Mouse (Mus musculus): ENCODE data around the gene D1Ertd622e. TPM values are rescaled to one million over a fixed set of nuclear protein-coding genes. Genes with fewer than 3 reads are reported as not detected.

Gene D1Ertd622e
- polyA plus RNA-seq, 1 experiment from 2014 or later = 23.8 TPM

DNA sequence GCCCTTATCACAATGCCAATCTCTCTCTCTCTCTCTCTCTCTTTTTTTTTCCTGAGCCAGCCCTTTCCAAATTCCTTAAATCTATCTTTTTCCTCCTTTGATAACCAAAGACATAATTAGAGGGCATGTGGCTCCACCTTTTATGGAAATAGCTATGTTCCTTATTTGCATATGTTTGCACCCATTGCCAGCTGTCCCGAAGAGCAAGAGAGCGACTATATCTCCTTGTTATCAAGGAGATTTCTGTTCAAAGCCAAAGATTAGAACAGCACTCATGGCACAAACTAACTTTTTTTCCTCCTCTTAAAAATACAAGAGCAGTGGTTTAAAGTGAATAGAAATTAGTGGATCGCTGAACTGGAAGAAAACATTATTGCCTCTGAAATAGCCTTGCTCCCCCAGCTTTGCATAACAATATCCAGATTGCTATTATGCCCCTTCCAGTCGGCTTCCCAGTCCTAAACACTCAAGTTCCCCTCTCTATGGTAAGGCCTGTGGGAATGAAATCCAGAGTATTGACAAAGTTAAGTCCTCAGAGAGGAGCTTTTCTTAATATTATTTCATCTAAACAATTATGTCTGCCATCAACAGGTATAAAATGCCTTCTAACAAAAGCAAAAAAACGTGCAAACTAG lies 39.2 kb downstream of the D1Ertd622e start:
- ATAC-seq (no peak), DNase-seq (no peak)
- no peak for TF ChIP-seq EP300 (IDR thresholded peaks at IDR 0.05; ENCODE audit: low read depth)
- TF ChIP-seq CTCF (IDR thresholded peaks at IDR 0.05; ENCODE audit: low read depth) = no peak
- Histone ChIP-seq H3K27ac (ENCODE audit: low read depth) (no peak overlapping the region), H3K4me3 (ENCODE audit: low read depth, low read length) (no peak overlapping the region), H3K36me3 (replicated peaks; ENCODE audit: insufficient read depth, low read length) (no peaks in the 10 kb centered on the region), H3K9me3 (ENCODE audit: low read length) (no peaks in the 10 kb centered on the region), H3K27me3 (ENCODE audit: insufficient read depth, low read length) (no peaks in the 10 kb centered on the region), H3K9ac (replicated peaks) (no peak overlapping the region), H3K4me2 (ENCODE audit: low read depth, low read length) (no peak overlapping the region), H3K4me1 (ENCODE audit: insufficient read depth) (no peaks in the 10 kb centered on the region)
- 44% methylated on average over 5 of the region's 5 CpGs for WGBS (ENCODE audit: insufficient replicate concordance)

DNA sequence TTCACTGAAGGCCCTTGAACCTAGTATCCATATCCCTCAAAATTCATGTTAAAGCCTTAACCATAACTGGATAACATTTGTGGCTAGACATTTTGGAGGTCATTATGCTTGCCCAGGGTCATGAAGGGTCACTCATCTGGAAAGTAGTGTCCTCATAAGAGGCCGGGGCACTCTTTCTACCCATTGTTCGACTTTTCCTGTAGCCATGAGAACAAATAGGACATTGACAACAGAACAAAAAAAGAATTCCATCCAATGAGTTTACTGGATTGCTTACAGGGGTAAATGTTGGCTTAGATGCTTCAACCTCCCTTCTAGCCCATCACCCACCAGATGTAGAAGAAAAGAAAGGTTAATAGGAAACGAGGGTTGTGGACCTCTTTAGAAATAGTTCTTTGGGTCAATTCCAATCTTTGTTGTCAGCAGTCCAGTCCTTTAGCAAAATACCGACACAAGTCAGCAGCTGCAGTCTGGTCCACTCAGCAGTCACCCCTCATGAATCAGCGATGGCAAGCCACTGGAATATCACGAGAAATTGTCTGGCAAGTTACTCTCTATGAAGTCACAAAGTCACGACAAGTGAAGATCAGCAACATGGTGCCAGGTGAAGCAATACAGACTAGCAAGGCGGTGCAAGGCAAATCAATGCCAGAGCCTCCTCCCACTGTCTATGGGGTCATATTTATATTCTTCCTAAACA lies 42.1 kb downstream of the D1Ertd622e start:
- Histone ChIP-seq H3K9me3 (ENCODE audit: low read length) (no peaks in the 10 kb centered on the region), H3K4me1 (ENCODE audit: insufficient read depth) (no peaks in the 10 kb centered on the region), H3K4me3 (ENCODE audit: low read depth, low read length) (no peak overlapping the region), H3K27ac (ENCODE audit: low read depth) (no peak overlapping the region), H3K36me3 (replicated peaks; ENCODE audit: insufficient read depth, low read length) (no peaks in the 10 kb centered on the region), H3K4me2 (ENCODE audit: low read depth, low read length) (no peak overlapping the region), H3K27me3 (ENCODE audit: insufficient read depth, low read length) (no peaks in the 10 kb centered on the region), H3K9ac (replicated peaks) (no peak overlapping the region)
- TF ChIP-seq CTCF (IDR thresholded peaks at IDR 0.05; ENCODE audit: low read depth) (no peak), EP300 (IDR thresholded peaks at IDR 0.05; ENCODE audit: low read depth) (no peak)
- no peak for DNase-seq
- no peak for ATAC-seq
- 80% methylated on average over 8 of the region's 8 CpGs for WGBS (ENCODE audit: insufficient replicate concordance)

DNA sequence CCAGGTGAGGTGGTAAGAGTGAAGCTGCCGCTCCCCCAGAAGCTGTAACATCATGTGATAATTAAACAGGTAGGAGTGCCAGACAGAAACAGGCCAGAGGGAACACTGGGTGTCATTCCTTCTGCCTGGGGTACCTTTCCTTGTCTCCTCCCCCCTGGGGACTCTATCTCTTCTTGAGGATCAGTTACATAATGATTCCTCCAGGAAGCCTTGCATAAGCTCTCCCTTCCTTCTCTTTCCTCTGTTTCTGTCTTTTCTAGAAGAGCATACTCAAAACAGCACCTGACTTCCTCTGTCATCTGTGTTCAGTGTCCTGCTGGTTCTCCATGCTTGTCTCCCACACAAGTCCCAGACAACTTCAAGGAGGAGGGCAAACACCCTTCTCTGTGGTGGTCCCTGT lies 46.3 kb downstream of the D1Ertd622e start:
- Histone ChIP-seq H3K27ac (ENCODE audit: low read depth) (no peak overlapping the region), H3K9me3 (ENCODE audit: low read length) (no peaks in the 10 kb centered on the region), H3K4me3 (ENCODE audit: low read depth, low read length) (no peak overlapping the region), H3K27me3 (ENCODE audit: insufficient read depth, low read length) (no peaks in the 10 kb centered on the region), H3K4me2 (ENCODE audit: low read depth, low read length) (no peak overlapping the region), H3K36me3 (replicated peaks; ENCODE audit: insufficient read depth, low read length) (no peaks in the 10 kb centered on the region), H3K9ac (replicated peaks) (no peak overlapping the region), H3K4me1 (ENCODE audit: insufficient read depth) (no peaks in the 10 kb centered on the region)
- ATAC-seq (no peak), DNase-seq (no peak)
- WGBS (ENCODE audit: insufficient replicate concordance) = 93% methylated on average over 1 of the region's 1 CpGs
- TF ChIP-seq CTCF (IDR thresholded peaks at IDR 0.05; ENCODE audit: low read depth) (no peak), EP300 (IDR thresholded peaks at IDR 0.05; ENCODE audit: low read depth) (no peak)

DNA sequence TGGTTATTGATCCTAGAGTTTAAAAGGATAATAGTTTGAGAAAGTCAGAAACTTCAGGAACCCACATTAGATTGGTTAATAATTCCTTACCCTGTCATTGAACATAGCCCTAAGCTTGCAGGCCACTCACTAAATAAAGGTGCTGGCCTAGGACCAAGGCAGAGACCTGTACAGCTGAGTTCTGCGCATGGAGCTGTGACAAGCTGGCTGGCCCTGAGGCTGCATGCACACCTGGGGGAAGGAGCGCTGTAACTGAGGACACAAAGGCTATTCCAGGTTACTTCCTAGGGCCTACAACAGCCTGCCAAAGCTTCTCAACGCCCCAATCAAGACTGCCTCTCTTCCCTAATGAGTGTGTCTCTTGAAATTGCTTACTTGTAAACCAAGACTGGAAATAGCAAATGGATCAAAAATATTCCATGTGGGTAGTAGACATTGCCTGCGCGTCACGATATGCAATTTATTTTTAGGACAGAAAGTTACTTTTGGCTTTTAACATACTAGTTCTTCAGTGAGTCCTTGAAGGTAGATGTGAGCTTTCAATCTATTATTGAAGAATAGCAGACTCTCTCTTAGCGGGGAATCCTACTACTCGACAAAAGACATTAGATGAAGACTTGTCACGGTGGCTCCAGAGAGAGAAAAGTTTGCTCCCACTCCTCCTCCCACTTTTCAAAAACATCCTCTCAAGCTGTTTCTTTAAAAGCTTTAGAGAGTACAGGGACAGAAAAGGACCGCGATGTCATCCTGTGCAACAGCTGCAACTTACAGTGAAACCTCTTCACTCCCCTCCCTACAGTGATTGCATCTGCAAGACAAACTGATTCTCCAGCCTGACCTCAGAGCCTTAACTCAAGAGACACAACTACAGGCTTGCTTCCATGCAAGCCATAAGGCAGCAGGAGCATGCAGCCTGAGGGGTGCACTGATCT lies 47.1 kb downstream of the D1Ertd622e start:
- Histone ChIP-seq H3K36me3 (replicated peaks; ENCODE audit: insufficient read depth, low read length) (no peaks in the 10 kb centered on the region), H3K4me2 (ENCODE audit: low read depth, low read length) (no peak overlapping the region), H3K9ac (replicated peaks) (no peak overlapping the region), H3K27me3 (ENCODE audit: insufficient read depth, low read length) (no peaks in the 10 kb centered on the region), H3K27ac (ENCODE audit: low read depth) (no peak overlapping the region), H3K9me3 (ENCODE audit: low read length) (no peaks in the 10 kb centered on the region), H3K4me3 (ENCODE audit: low read depth, low read length) (no peak overlapping the region), H3K4me1 (ENCODE audit: insufficient read depth) (no peaks in the 10 kb centered on the region)
- TF ChIP-seq CTCF (IDR thresholded peaks at IDR 0.05; ENCODE audit: low read depth) = no peak
- no peak for TF ChIP-seq EP300 (IDR thresholded peaks at IDR 0.05; ENCODE audit: low read depth)
- no peak for DNase-seq
- ATAC-seq = no peak
- 83% methylated on average over 11 of the region's 11 CpGs for WGBS (ENCODE audit: insufficient replicate concordance)

DNA sequence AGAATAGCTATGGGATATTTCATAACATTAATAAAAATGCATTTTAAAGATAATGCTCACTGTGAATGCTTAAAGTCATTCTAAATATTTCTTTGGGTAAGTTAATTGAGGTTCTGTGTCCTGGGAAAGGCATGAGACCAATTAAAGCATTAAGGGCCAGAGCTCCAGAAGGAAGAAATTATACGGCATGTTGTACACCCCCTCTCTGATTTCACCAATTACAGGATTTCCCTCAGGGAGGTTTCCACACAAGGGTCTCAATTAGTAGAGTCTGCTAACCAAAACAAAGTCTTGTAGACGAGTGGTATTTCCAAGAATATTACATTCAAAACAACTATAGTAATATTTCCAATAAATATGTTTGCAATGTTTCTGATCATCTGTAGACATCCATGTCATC lies 50.1 kb downstream of the D1Ertd622e start:
- no peaks in the 10 kb centered on the region for H3K27me3 ChIP-seq (ENCODE audit: insufficient read depth, low read length)
- H3K27ac ChIP-seq (ENCODE audit: low read depth) = no peak overlapping the region
- no peak overlapping the region for H3K4me3 ChIP-seq (ENCODE audit: low read depth, low read length)
- H3K4me1 ChIP-seq (ENCODE audit: insufficient read depth) = no peaks in the 10 kb centered on the region
- DNase-seq (no peak), ATAC-seq (no peak)
- H3K9ac ChIP-seq (replicated peaks) = no peak overlapping the region
- TF ChIP-seq EP300 (IDR thresholded peaks at IDR 0.05; ENCODE audit: low read depth) (no peak), CTCF (IDR thresholded peaks at IDR 0.05; ENCODE audit: low read depth) (no peak)
- 69% methylated on average over 2 of the region's 2 CpGs for WGBS (ENCODE audit: insufficient replicate concordance)
- no peaks in the 10 kb centered on the region for H3K36me3 ChIP-seq (replicated peaks; ENCODE audit: insufficient read depth, low read length)
- H3K4me2 ChIP-seq (ENCODE audit: low read depth, low read length) = no peak overlapping the region
- H3K9me3 ChIP-seq (ENCODE audit: low read length) = no peaks in the 10 kb centered on the region

DNA sequence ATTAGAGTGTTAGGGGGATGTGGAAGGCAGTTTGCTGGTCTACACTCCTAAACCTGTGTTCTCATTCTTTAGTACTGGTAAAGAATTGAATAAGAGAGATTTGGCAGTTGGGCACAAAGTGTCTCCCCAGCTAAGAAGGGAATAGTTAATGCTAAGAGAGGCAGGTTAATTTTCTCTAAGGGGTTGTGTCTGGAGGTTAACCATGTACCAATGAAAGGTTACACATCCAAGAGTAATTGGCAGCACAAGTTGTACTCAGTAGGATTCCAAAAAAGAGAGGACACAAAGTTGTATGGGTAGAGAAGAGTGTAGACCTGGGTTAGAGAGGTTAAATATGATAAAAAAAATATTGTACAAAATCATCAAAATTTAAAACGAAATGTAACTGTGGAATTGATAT lies 58.5 kb downstream of the D1Ertd622e start:
- no peak for ATAC-seq

More for the DNA sequence above, 58.5 kb downstream of the D1Ertd622e start:
- no peak for TF ChIP-seq EP300 (IDR thresholded peaks at IDR 0.05; ENCODE audit: low read depth)
- TF ChIP-seq CTCF (IDR thresholded peaks at IDR 0.05; ENCODE audit: low read depth) = no peak
- Histone ChIP-seq H3K4me2 (ENCODE audit: low read depth, low read length) (no peak overlapping the region), H3K27me3 (ENCODE audit: insufficient read depth, low read length) (no peaks in the 10 kb centered on the region), H3K4me1 (ENCODE audit: insufficient read depth) (no peaks in the 10 kb centered on the region), H3K36me3 (replicated peaks; ENCODE audit: insufficient read depth, low read length) (no peaks in the 10 kb centered on the region), H3K9me3 (ENCODE audit: low read length) (no peaks in the 10 kb centered on the region), H3K27ac (ENCODE audit: low read depth) (no peak overlapping the region), H3K9ac (replicated peaks) (no peak overlapping the region), H3K4me3 (ENCODE audit: low read depth, low read length) (no peak overlapping the region)
- DNase-seq = no peak
- WGBS (ENCODE audit: insufficient replicate concordance) = 57% methylated on average over 1 of the region's 1 CpGs

Data from liver, postnatal 0 days (tissue).